Mouse (Mus musculus) kidney, adult 11 months (tissue): ENCODE measurements at regions not wholly inside any gene's neighbourhood (a gene's known extent, or its start where the extent isn't known, plus 50 kb on each side); places are given as distances from the start of the nearest gene placed in this dataset.

Experiments
- DNase-seq: peaks from one replicate; pipeline ENCODE4 v3.0.0; 2022

- DNase-seq, result no peak
Measured at GRCm38 (mm10) chr4:28523343-28523742, 289.6 kb upstream of the Epha7 start.

- DNase-seq, result peak; percentile 36
Measured at GRCm38 (mm10) chr4:28542218-28542617, 270.7 kb upstream of the Epha7 start.

GRCm38 (mm10) chr4:28542696-28543328, 270.1 kb upstream of the Epha7 start:
- DNase-seq, result peak; percentile 7

GRCm38 (mm10) chr4:28548231-28548836, 264.6 kb upstream of the Epha7 start:
- DNase-seq, result peak; percentile 30

GRCm38 (mm10) chr4:28571092-28571770, 241.7 kb upstream of the Epha7 start:
- no peak for DNase-seq

GRCm38 (mm10) chr4:28588745-28589530, 224.0 kb upstream of the Epha7 start:
- no peak for DNase-seq
